Mouse (Mus musculus): Measurements from ENCODE around the gene Ctla2b. TPM values are rescaled to one million over a fixed set of nuclear protein-coding genes. Genes with fewer than 3 reads are reported as not detected.

Gene Ctla2b
- 1.4 and 3.7 TPM in 2 replicates for polyA plus RNA-seq (2012; rRNA removed; ENCODE audit: low replicate concordance)

GRCm38 (mm10) chr13:60897328-60897727 is at the start of gene Ctla2b:
Gene Ctla2b (minus strand): TSS chr13:60897447.

GRCm38 (mm10) chr13:60941884-60942283 is 44.6 kb upstream of the Ctla2b start, which contains the start of gene Tpbpa:
Gene Tpbpa (minus strand): TSS chr13:60941984.

GRCm38 (mm10) chr13:60936500-60936901 is 39.3 kb upstream of the Ctla2b start, which contains the start of the genes Gm49391 and Ctla2a:
Gene Gm49391 (minus strand): TSS chr13:60936571.
Gene Ctla2a (minus strand): TSS chr13:60936625.

GRCm38 (mm10) chr13:60935490-60935889 is 38.2 kb upstream of the Ctla2b start, which contains the start of gene Gm49393:
Gene Gm49393 (minus strand): TSS chr13:60935590.

GRCm38 (mm10) chr13:60904780-60905179 is 7.5 kb upstream of the Ctla2b start, which contains the start of gene Tpbpb:
Gene Tpbpb (minus strand): TSS chr13:60904880.

GRCm38 (mm10) chr13:60896794-60897193 is 453 bp downstream of the Ctla2b start, which contains the start of gene Gm49392:
Gene Gm49392 (minus strand): TSS chr13:60896894.

GRCm38 (mm10) chr13:60864281-60864680 is 33.0 kb downstream of the Ctla2b start, which contains the start of gene 4930486L24Rik:
Gene 4930486L24Rik (minus strand): TSS chr13:60864475.

Other genes starting within 250 kb of the Ctla2b start
- not detected in 2 replicates for gene BC051665, start 111.1 kb downstream of the Ctla2b start, polyA plus RNA-seq (2012; rRNA removed; ENCODE audit: low replicate concordance)
- not detected in 2 replicates for gene Ctsll3, start 94.6 kb downstream of the Ctla2b start, polyA plus RNA-seq (2012; rRNA removed; ENCODE audit: low replicate concordance)
- not detected in 2 replicates for gene 4930486L24Rik, start 33.0 kb downstream of the Ctla2b start, polyA plus RNA-seq (2012; rRNA removed; ENCODE audit: low replicate concordance)
- gene Gm49392, start 553 bp downstream of the Ctla2b start, polyA plus RNA-seq (2012; rRNA removed; ENCODE audit: low replicate concordance), result 0.42 and 0.49 TPM in 2 replicates
- not detected in 2 replicates for gene Tpbpb, start 7.4 kb upstream of the Ctla2b start, polyA plus RNA-seq (2012; rRNA removed; ENCODE audit: low replicate concordance)
- gene Gm49393, start 38.1 kb upstream of the Ctla2b start, polyA plus RNA-seq (2012; rRNA removed; ENCODE audit: low replicate concordance), result not detected in 2 replicates
- gene Gm49391, start 39.1 kb upstream of the Ctla2b start, polyA plus RNA-seq (2012; rRNA removed; ENCODE audit: low replicate concordance), result 1.3 and 4.2 TPM in 2 replicates
- gene Ctla2a, start 39.2 kb upstream of the Ctla2b start, polyA plus RNA-seq (2012; rRNA removed; ENCODE audit: low replicate concordance), result 8.1 and 24.1 TPM in 2 replicates
- not detected in 2 replicates for gene Tpbpa, start 44.5 kb upstream of the Ctla2b start, polyA plus RNA-seq (2012; rRNA removed; ENCODE audit: low replicate concordance)
- 0.14 TPM in 1 of 2 replicates, not detected in the other for gene Ctsj, start 108.5 kb upstream of the Ctla2b start, polyA plus RNA-seq (2012; rRNA removed; ENCODE audit: low replicate concordance)
- not detected in 2 replicates for gene Ctsq, start 143.2 kb upstream of the Ctla2b start, polyA plus RNA-seq (2012; rRNA removed; ENCODE audit: low replicate concordance)